Mouse (Mus musculus) embryonic fibroblast, embryonic 13.5 days (primary cell): Measurements from ENCODE around the gene Gltpd2.

Experiments
- CTCF ChIP-seq: IDR thresholded peaks from 2 replicates; pipeline ENCODE4 v1.5.1; 2011; ENCODE audit warnings: mild to moderate bottlenecking, control low read depth, low read length, moderate library complexity, borderline replicate concordance; ENCODE audit not compliant: insufficient read depth
- POLR2A ChIP-seq: IDR thresholded peaks from 2 replicates; pipeline ENCODE4 v1.6.1; 2011; ENCODE audit warnings: low read depth, mild to moderate bottlenecking, control low read depth, low read length, moderate library complexity

DNA sequence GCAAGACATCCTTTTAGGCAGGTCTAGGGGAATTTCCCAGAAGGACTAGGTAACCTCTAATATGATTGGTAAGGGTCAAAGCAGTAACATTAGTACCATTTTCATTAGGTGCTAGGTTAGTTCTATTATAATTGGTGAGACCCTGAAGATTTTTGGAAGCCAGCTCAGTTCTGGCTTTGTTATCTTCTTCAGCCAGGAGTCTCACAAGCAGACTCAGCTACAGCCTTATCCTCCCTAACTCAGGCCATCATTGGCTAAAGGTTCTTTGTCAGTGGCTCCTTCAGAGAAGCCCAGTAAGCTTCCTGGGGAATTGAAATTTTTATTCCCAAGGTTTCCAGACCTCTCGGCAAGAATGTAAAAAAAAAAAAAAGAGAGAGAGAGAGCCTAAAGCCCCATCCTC lies 560 bp upstream of the Gltpd2 start:
- TF ChIP-seq CTCF (no peak), POLR2A (no peak)
